Mouse (Mus musculus): ENCODE results near the gene Stx8.

DNA sequence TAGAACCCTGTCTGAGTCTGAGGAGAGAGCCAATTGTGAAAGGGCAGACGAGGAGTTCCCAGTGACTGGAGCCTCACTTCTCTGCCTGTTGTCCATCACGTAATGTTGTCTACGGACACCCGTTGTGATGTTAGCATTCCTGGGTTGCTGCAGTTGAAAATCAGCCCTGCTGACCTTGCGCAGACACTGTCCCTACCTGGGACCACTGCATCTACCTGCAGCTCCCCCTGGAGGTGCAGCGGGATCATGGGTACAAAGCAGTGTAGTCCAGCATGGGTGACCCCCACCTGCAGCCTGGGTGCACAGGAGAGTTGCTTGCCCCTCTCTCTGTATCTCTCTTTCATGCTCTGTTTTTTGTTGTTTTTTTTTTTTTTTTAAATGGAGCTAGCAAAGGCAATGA is 148.2 kb downstream of the Stx8 start:
- no peak for TF ChIP-seq CTCF (IDR thresholded peaks at IDR 0.05; ENCODE audit: extremely low read depth, insufficient read depth, low read length)
- TF ChIP-seq POLR2A (IDR thresholded peaks at IDR 0.05; ENCODE audit: extremely low read depth, insufficient read depth, low read length) = no peak
